Mouse (Mus musculus): ENCODE results near the gene Pank3. TPM values are rescaled to one million over a fixed set of nuclear protein-coding genes. Genes with fewer than 3 reads are reported as not detected.
"Not testable (repeated sequence)": the region's sequence is repeated elsewhere in the genome, so short reads cannot be mapped to it uniquely, and the experiment has no call there.

Gene Pank3
- polyA plus RNA-seq, 1 experiment from 2014 or later, result 24.2 TPM

DNA sequence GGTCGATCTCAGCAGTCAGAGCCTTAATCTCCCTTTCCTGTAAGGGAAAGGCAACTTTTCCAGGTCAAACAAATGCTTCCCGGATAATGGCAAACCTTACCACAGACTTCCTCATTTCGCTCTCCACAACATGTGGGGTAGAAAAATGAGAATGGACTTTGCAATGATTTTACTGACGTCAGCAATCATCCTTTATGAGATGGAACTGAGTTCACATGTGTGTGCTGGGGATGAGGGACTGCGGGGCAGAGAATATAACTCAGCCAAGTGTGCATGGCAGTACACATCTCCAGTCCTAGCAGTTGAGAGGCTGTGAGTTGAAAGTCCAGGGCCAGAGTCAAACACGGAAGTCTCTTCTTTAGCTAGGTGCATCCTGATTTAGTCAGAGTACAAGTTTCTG lies 64.0 kb downstream of the Pank3 start:
- Histone ChIP-seq H3K4me1 (peaks cover 19% of the 10 kb centered on the region), H3K9me3 (no peaks in the 10 kb centered on the region), H3K27me3 (no peaks in the 10 kb centered on the region), H3K27ac (replicated peaks) (no peak overlapping the region), H3K9ac (replicated peaks) (peak overlapping the region; percentile 84; the same call in 1 of the 2 replicates), H3K4me3 (peak overlapping the region; percentile 92), H3K36me3 (peaks cover 34% of the 10 kb centered on the region), H3K4me2 (replicated peaks) (peak overlapping the region; percentile 76)
- no peak for ATAC-seq (replicated peaks)
- WGBS, result 89% methylated on average over 6 of the region's 6 CpGs

DNA sequence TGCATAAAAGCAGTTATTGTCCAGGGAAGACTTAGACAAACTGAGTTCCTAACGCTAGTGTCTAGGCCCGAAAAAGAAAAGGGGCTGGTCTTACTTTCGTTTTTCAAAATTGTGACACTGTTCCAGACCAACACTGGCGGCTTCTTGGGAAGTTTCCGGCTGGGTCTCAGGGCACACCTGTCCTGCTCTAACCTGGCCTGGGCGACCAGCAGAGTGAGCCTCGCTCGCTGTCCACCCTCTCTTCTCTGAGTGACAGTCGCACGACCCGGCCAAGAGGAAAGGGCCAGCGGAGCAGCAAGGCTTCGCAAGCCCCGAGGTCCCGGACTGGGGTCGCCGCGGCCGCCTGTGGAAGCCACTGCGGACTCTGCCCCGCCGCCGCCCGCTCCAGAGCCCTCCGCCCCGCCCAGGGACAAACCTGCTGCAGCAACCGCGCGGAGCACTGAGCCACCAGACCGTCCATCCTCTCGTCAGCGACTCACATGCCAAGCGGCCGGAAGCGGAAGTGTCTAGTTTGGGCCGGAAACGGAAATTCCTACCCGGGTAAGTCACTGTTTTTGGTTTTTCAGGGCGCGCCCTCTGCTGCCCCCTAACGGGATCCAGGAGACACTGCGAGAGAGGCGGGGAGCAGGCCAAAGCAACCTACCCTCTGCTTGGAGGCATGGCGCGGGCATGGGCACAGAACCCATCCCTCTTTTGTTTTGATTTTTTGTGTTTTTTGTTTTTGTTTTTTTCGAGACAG lies 64.9 kb downstream of the Pank3 start, which contains the start of gene Rars:
Rars (minus strand) TSS at position 485 of the 739 bp plus-strand sequence.
- Histone ChIP-seq H3K27me3 (no peaks in the 10 kb centered on the region), H3K4me1 (peaks cover 19% of the 10 kb centered on the region), H3K9ac (replicated peaks) (peak within 1 kb of the TSS; percentile 84), H3K4me3 (peak within 1 kb of the TSS; percentile 92), H3K36me3 (peaks cover 26% of the 10 kb centered on the region), H3K4me2 (replicated peaks) (peak within 1 kb of the TSS; percentile 76), H3K9me3 (no peaks in the 10 kb centered on the region), H3K27ac (replicated peaks) (peak within 1 kb of the TSS; percentile 47; the same call in 1 of the 2 replicates)
- peak; percentile 85 for ATAC-seq (replicated peaks)
- 2% methylated on average over 46 of the region's 46 CpGs for WGBS

GRCm38 (mm10) chr11:35837156-35838126 lies 68.2 kb downstream of the Pank3 start:
- no peak overlapping the region for H3K9ac ChIP-seq (replicated peaks)

DNA sequence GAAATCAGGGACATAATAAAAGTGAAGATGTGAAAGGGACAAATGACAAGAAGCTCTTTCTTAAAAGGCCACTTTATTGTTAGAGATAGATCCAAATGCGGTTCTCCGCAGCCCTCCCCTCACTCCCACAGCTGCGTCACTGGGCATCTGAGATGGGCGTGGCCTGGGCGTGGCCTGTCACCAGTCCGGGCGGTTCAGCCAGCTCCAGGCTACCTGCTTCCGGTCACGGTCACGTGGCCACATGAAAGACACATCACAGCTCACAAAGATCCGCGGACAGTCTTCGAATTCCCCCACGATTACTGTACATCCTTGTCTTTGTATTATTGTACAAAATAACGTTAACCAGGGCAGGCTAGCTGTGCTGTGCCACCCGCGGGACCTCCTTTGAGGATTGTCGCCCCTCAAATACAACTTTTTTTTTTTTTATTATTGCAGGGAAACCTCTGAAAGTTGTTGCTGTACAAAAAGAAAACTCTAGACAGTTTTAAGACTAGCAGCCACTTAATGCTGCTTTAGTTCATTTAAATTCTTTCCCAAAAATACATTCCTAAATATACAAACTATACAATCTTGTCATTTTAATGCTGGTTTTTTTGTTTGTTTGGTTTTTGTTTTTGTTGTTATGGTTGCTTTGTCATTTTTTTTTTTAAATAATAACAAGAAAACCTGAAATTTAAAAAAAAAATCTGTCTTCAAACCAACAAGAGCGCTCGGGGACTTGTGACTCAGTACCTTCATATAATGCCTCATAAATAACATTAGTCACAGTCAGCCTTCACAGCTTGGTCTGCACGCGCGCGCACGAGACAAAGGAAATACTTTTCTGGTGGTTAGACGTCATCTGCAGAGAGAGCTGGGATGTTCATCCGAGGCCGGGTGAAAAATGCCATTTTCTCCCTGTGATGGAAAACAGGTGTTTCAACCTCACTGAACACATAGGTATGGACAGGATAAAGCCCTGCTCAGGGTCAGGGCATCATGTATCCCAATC lies 69.4 kb downstream of the Pank3 start:
- peaks cover 15% of the 10 kb centered on the region; the same call in 1 of the 2 replicates for H3K36me3 ChIP-seq
- H3K27me3 ChIP-seq, result no peaks in the 10 kb centered on the region
- H3K4me3 ChIP-seq, result peak overlapping the region; percentile 31
- peak overlapping the region; percentile 27; the same call in 1 of the 2 replicates for H3K27ac ChIP-seq (replicated peaks)
- H3K4me2 ChIP-seq (replicated peaks), result peak overlapping the region; percentile 46
- no peaks in the 10 kb centered on the region for H3K9me3 ChIP-seq
- 0 out of 2 replicates have a peak overlapping the region, but pooled peaks have one; percentile 16 for H3K9ac ChIP-seq (replicated peaks)
- H3K4me1 ChIP-seq, result peaks cover 3% of the 10 kb centered on the region
- peak; percentile 65 for ATAC-seq (replicated peaks)
- 36% methylated on average over 28 of the region's 28 CpGs for WGBS

More at GRCm38 (mm10) chr11:35837156-35838126, 68.2 kb downstream of the Pank3 start:
- peak overlapping the region; percentile 46; the same call in 1 of the 2 replicates for H3K4me2 ChIP-seq (replicated peaks)
- H3K4me1 ChIP-seq, result peaks cover 15% of the 10 kb centered on the region
- H3K4me3 ChIP-seq, result no peak overlapping the region
- ATAC-seq (replicated peaks), result no peak
- H3K9me3 ChIP-seq, result no peaks in the 10 kb centered on the region
- H3K27ac ChIP-seq (replicated peaks), result no peak overlapping the region
- peaks cover 11% of the 10 kb centered on the region; the same call in 1 of the 2 replicates for H3K36me3 ChIP-seq
- no peaks in the 10 kb centered on the region for H3K27me3 ChIP-seq
- WGBS, result 89% methylated on average over 5 of the region's 5 CpGs

DNA sequence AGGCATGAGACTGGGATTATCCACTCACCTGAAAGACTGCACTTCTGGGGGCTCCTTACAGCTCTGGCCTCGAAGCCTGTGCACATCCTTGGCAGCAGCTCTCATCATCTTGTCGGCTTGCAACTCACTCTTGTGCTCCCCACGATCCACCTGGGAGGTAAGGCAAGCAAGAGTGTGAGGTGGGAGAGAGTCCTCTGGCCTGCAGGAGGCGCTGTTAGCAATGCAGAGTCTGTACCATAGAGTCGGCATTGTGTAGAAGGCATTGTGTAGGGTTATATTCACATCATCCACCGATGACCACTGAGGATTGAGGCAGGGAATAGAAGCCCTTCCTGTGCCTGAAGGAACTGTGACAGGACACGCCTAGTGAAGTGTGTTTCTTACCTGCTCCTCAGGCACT lies 71.0 kb downstream of the Pank3 start:
- no peak overlapping the region for H3K27ac ChIP-seq (replicated peaks)
- no peak for ATAC-seq (replicated peaks)
- H3K36me3 ChIP-seq, result peaks cover 18% of the 10 kb centered on the region; the same call in 1 of the 2 replicates
- H3K4me2 ChIP-seq (replicated peaks), result no peak overlapping the region
- H3K9ac ChIP-seq (replicated peaks), result no peak overlapping the region
- 78% methylated on average over 7 of the region's 7 CpGs for WGBS
- no peak overlapping the region for H3K4me3 ChIP-seq
- H3K27me3 ChIP-seq, result no peaks in the 10 kb centered on the region
- no peaks in the 10 kb centered on the region for H3K4me1 ChIP-seq
- no peaks in the 10 kb centered on the region for H3K9me3 ChIP-seq

DNA sequence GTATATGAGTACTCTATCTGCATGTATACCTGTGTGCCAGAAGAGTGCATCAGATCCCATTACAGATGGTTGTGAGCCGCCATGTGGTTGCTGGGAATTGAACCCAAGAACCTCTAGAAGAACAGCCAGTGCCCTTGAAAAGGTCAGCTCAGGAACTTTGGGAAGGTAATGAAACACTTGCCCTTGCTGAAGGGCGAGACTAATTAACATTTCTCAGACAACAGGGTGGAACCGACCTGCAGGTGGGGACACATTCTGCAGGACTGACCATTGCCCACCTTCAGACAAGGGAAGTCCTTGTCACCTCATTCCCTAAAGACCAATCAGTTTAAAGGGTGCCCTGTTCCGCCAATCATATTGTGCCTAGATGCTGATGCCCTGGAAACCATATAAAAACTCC lies 71.5 kb downstream of the Pank3 start:
- WGBS, result 93% methylated on average over 4 of the region's 4 CpGs
- H3K4me3 ChIP-seq; ATAC-seq (replicated peaks): not testable (repeated sequence)

More for the DNA sequence above, 71.5 kb downstream of the Pank3 start:
- H3K27me3 ChIP-seq; H3K4me1 ChIP-seq; H3K9ac ChIP-seq (replicated peaks); H3K9me3 ChIP-seq; H3K27ac ChIP-seq (replicated peaks); H3K4me2 ChIP-seq (replicated peaks): not testable (repeated sequence)
- H3K36me3 ChIP-seq, result peaks cover 18% of the 10 kb centered on the region; the same call in 1 of the 2 replicates

MicroRNAs within 50 kb of the gene (microRNA counts, 519-probe panel; counts per million panel counts)
- microRNA mmu-miR-103, result 4,047 counts per million, percentile 92 among the panel's probes with 10 or more counts

Small RNA genes within 50 kb of the gene (microRNA-seq; reads per million reads assigned to microRNA genes)
- 4.2 reads per million, percentile 15 among the genes with 10 or more reads in this experiment for gene Mir103-1

Other genes starting within 250 kb of the Pank3 start
- 15.6 and 20.8 TPM in 2 replicates for gene Fbll1, start 29.4 kb downstream of the Pank3 start, polyA plus RNA-seq (2015; fragmentation: Nextera tagmentation; extraction: Ambion mirVana)
- gene Rars, start 65.0 kb downstream of the Pank3 start, polyA plus RNA-seq (2015; fragmentation: Nextera tagmentation; extraction: Ambion mirVana), result 69.9 and 71.9 TPM in 2 replicates
- 15.6 and 22.2 TPM in 2 replicates for gene Wwc1, start 211.0 kb downstream of the Pank3 start, polyA plus RNA-seq (2015; fragmentation: Nextera tagmentation; extraction: Ambion mirVana)